Comparison of ENCODE assay signal across 8 mouse cellular contexts in genomic region chr19:23057739-23058501, GRCm38 (mm10).
DNase-seq lines count a peak whose midpoint lies in the region; ATAC-seq and TF ChIP-seq lines count a peak whose summit lies in the region.

No protein-coding gene starts in this region.

- H3K9ac ChIP-seq in forebrain, embryonic 12.5 days = no peak overlapping the region
- H3K9ac ChIP-seq in hindbrain, embryonic 11.5 days (ENCODE audit: low read depth, low read length) = peak overlapping the region; percentile 12; the same call in 1 of the 2 replicates

- H3K9me3 ChIP-seq in forebrain, embryonic 12.5 days = no peaks in the 10 kb centered on the region
- H3K9me3 ChIP-seq in hindbrain, embryonic 11.5 days (ENCODE audit: control insufficient read depth, low read length) = no peaks in the 10 kb centered on the region

- no peak overlapping the region for H3K27ac ChIP-seq in forebrain, embryonic 12.5 days
- 0 out of 2 replicates have a peak overlapping the region, but pooled peaks have one; percentile 17 for H3K27ac ChIP-seq in hindbrain, embryonic 11.5 days (ENCODE audit: low read depth, low read length)
- H3K27ac ChIP-seq in testis, adult 2 months (ENCODE audit: control insufficient read depth, insufficient read depth, low read depth, low read length) = peak overlapping the region; percentile 90

- H3K36me3 ChIP-seq in forebrain, embryonic 12.5 days (replicated peaks) = no peaks in the 10 kb centered on the region
- H3K36me3 ChIP-seq in hindbrain, embryonic 11.5 days (ENCODE audit: control insufficient read depth, insufficient read depth, low read length) = no peaks in the 10 kb centered on the region
- no peaks in the 10 kb centered on the region for H3K36me3 ChIP-seq in testis, adult 2 months (ENCODE audit: control insufficient read depth, insufficient read depth, low read length)

- DNase-seq in adrenal gland, adult 2 months = peak; percentile 54
- no peak for DNase-seq in adrenal gland, postnatal 4 days (ENCODE audit: low spot score in 2 of 2)
- DNase-seq in brain, embryonic 14.5 days (ENCODE audit: low read depth) = peak; percentile 47
- peak; percentile 60 for DNase-seq in hindbrain, embryonic 11.5 days (ENCODE audit: low spot score)
- peak; percentile 20 to 25 for DNase-seq in layer of hippocampus, postnatal 25 days (ENCODE audit: extremely low spot score in 1 of 2, low spot score in 1 of 2)

- ATAC-seq in forebrain, embryonic 12.5 days (ENCODE audit: low FRiP score) = peak; percentile 65
- ATAC-seq in hindbrain, embryonic 11.5 days (ENCODE audit: low FRiP score) = peak; percentile 62
- peak; percentile 13; the same call in 1 of the 2 replicates for ATAC-seq in megakaryocyte progenitor cell, adult 5-6 weeks (replicated peaks; ENCODE audit: poor library complexity)

- 13% methylated on average over 11 of the region's 11 CpGs for WGBS in forebrain, embryonic 12.5 days
- 13% methylated on average over 11 of the region's 11 CpGs for WGBS in hindbrain, embryonic 11.5 days

- 0 out of 2 replicates have a peak, but pooled peaks cover 4% of the 10 kb centered on the region for H3K27me3 ChIP-seq in forebrain, embryonic 12.5 days
- H3K27me3 ChIP-seq in hindbrain, embryonic 11.5 days (ENCODE audit: control insufficient read depth, insufficient read depth, low read length) = no peaks in the 10 kb centered on the region
- H3K27me3 ChIP-seq in testis, adult 2 months (ENCODE audit: control insufficient read depth, insufficient read depth, low read length) = no peaks in the 10 kb centered on the region

- H3K4me1 ChIP-seq in forebrain, embryonic 12.5 days = peaks cover 16% of the 10 kb centered on the region
- no peaks in the 10 kb centered on the region for H3K4me1 ChIP-seq in hindbrain, embryonic 11.5 days (replicated peaks; ENCODE audit: control insufficient read depth, insufficient read depth, low read length)
- peaks cover 9% of the 10 kb centered on the region for H3K4me1 ChIP-seq in testis, adult 2 months (ENCODE audit: control insufficient read depth, insufficient read depth, low read length)

- H3K4me2 ChIP-seq in forebrain, embryonic 12.5 days = peak overlapping the region; percentile 76
- peak overlapping the region; percentile 57 for H3K4me2 ChIP-seq in hindbrain, embryonic 11.5 days (replicated peaks; ENCODE audit: low read depth, low read length)

- no peak for TF ChIP-seq POLR2A in brain, embryonic 14.5 days (IDR thresholded peaks at IDR 0.05; ENCODE audit: borderline replicate concordance, extremely low read depth, insufficient read depth, insufficient read length, poor library complexity, severe bottlenecking)
- peak; percentile 51 for TF ChIP-seq POLR2A in testis, adult 2 months (IDR thresholded peaks at IDR 0.05; ENCODE audit: control insufficient read depth, low read depth, low read length)

- no peak for TF ChIP-seq CTCF in brain, embryonic 14.5 days (IDR thresholded peaks at IDR 0.05; ENCODE audit: borderline replicate concordance, extremely low read depth, insufficient read depth, insufficient read length)
- TF ChIP-seq CTCF in testis, adult 2 months (IDR thresholded peaks at IDR 0.05; ENCODE audit: control insufficient read depth, insufficient read depth, insufficient replicate concordance, low read depth, low read length) = no peak

- H3K4me3 ChIP-seq in forebrain, embryonic 12.5 days (replicated peaks) = peak overlapping the region; percentile 37; the same call in 1 of the 2 replicates
- H3K4me3 ChIP-seq in hindbrain, embryonic 11.5 days (ENCODE audit: low read depth, low read length) = peak overlapping the region; percentile 29
- H3K4me3 ChIP-seq in testis, adult 2 months (ENCODE audit: control insufficient read depth, low read depth, low read length) = no peak overlapping the region

Comparison
In these comparisons a context has a peak if more than half of its experiments do, and no peak if none do; other contexts are left out.
1. DNase-seq: peak in adrenal gland, adult 2 months (single experiment), brain, embryonic 14.5 days (single experiment), hindbrain, embryonic 11.5 days (single experiment) and layer of hippocampus, postnatal 25 days (2 of 2); none in adrenal gland, postnatal 4 days (0 of 2).
2. ATAC-seq: peak in every context shown above with its lines; median percentile 65 in forebrain, embryonic 12.5 days; 62 in hindbrain, embryonic 11.5 days; 13 in megakaryocyte progenitor cell, adult 5-6 weeks.